Mouse (Mus musculus): ENCODE measurements around the gene Sumf1. TPM values are rescaled to one million over a fixed set of nuclear protein-coding genes. Genes with fewer than 3 reads are reported as not detected.

The Sumf1 gene
- polyA plus RNA-seq, 1 experiment = 14.9 TPM

DNA sequence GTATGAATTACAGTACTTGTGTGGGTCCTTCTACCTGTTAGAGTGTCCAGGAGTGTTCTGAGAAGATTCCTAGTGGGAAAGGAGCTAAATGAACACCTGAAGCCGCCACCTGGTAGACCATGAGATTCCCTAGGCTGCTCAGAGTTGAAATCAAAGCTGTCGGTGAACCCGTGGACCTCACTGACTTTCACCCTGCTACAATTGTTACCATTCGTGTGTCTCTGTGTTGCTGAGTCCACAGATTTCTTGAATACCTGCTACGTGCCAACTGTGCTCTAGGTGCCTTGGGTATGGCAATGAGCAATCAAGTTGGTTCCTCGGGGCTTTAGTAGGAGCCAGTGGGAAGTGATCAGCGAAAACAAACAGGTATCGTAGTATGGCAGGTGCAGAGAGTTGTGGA, 31.4 kb upstream of the Sumf1 start:
- Histone ChIP-seq H3ac (ENCODE audit: control insufficient read depth, insufficient read length) (no peak overlapping the region), H3K27me3 (ENCODE audit: control insufficient read depth, insufficient read depth, insufficient read length) (no peaks in the 10 kb centered on the region), H3K4me2 (ENCODE audit: low read depth) (no peak overlapping the region), H3K4me3 (no peak overlapping the region), H3K79me2 (ENCODE audit: control insufficient read depth, insufficient read depth) (no peaks in the 10 kb centered on the region), H3K36me3 (ENCODE audit: control insufficient read depth, insufficient read depth) (no peaks in the 10 kb centered on the region)
- TF ChIP-seq MYOD1 (IDR thresholded peaks at IDR 0.05; ENCODE audit: control insufficient read depth in 1 of 3, insufficient read length in 2 of 3, low read depth in 2 of 3) = no peak
- TF ChIP-seq SRF (IDR thresholded peaks at IDR 0.05; ENCODE audit: control insufficient read depth, insufficient read length, low read depth) = no peak

DNA sequence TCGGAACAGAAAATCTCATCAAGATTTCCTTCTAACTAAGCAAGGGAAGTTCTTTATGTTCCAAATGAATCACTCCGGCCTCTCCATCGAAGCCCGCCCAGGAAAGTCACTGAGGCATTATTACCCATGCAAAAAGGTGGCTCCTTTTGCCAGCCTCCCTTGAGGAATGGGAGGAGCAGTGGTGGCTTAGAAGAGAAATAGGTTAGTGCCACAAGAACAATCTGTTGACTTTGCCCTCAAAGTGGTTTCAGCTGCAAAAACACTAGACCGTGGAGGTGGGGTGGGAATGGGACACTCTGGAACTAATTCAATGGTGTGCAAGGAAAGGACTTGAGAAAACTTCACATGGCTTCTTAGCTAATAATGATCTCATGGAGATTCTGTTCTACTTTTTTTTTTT, 30.7 kb upstream of the Sumf1 start:
- Histone ChIP-seq H3K4me3 (no peak overlapping the region), H3K79me2 (ENCODE audit: control insufficient read depth, insufficient read depth) (no peaks in the 10 kb centered on the region), H3K27me3 (ENCODE audit: control insufficient read depth, insufficient read depth, insufficient read length) (no peaks in the 10 kb centered on the region), H3K36me3 (ENCODE audit: control insufficient read depth, insufficient read depth) (no peaks in the 10 kb centered on the region), H3K4me2 (ENCODE audit: low read depth) (no peak overlapping the region), H3ac (ENCODE audit: control insufficient read depth, insufficient read length) (no peak overlapping the region)
- no peak for TF ChIP-seq TCF3 (IDR thresholded peaks at IDR 0.05; ENCODE audit: insufficient read length, low read depth)

DNA sequence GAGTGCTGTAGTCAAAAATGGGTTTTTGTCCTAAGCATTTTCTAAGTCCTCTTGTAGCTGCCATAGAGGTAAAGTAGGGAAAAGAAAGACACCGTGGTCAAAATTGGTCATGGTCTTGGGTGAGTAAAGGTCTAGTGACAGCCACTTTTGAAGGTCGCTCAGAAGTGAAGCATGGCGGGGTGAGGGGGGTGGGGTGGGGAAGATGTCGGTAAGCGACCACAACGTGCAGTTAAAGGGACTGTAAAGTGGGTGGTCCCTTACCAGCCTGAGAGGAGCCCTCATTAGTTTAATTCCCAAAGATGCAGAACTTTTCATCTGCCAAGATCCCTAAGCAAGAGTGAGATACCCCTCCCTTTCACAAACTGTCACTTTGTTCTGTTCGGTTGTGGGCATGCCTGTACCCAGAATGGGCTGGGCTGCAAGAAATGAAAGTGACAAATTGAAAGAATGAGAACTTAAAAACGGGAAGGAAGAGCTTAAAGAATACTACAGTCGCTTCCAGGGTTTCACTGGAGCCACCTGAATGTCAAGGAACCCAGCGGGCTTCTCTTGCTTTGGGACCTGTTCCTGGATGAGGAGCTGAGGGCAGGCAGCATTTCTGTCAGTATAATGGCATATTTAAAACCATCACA, 29.0 kb upstream of the Sumf1 start:
- H3K36me3 ChIP-seq (ENCODE audit: control insufficient read depth, insufficient read depth) = no peaks in the 10 kb centered on the region
- H3K79me2 ChIP-seq (ENCODE audit: control insufficient read depth, insufficient read depth) = no peaks in the 10 kb centered on the region
- no peak for TF ChIP-seq MYOD1 (IDR thresholded peaks at IDR 0.05; ENCODE audit: control insufficient read depth in 1 of 3, insufficient read length in 2 of 3, low read depth in 2 of 3)
- no peak for TF ChIP-seq TCF12 (IDR thresholded peaks at IDR 0.05; ENCODE audit: insufficient read depth, poor library complexity, severe bottlenecking)
- TF ChIP-seq CEBPB (IDR thresholded peaks at IDR 0.05; ENCODE audit: insufficient read depth, poor library complexity, severe bottlenecking) = no peak
- no peak for TF ChIP-seq POLR2A (IDR thresholded peaks at IDR 0.05; ENCODE audit: insufficient read length, low read depth)
- TF ChIP-seq REST (IDR thresholded peaks at IDR 0.05; ENCODE audit: insufficient read depth, insufficient read length) = no peak
- no peak for TF ChIP-seq TCF3 (IDR thresholded peaks at IDR 0.05; ENCODE audit: insufficient read length, low read depth)
- no peak for TF ChIP-seq MYOG (IDR thresholded peaks at IDR 0.05; ENCODE audit: control insufficient read depth in 1 of 3, insufficient read depth in 1 of 3, insufficient read length in 2 of 3, low read depth in 2 of 3)
- TF ChIP-seq E2F4 (IDR thresholded peaks at IDR 0.05; ENCODE audit: insufficient read depth) = no peak
- no peak for TF ChIP-seq USF1 (IDR thresholded peaks at IDR 0.05; ENCODE audit: low read depth)
- TF ChIP-seq MAX (IDR thresholded peaks at IDR 0.05; ENCODE audit: low read depth) = no peak
- no peak for TF ChIP-seq POLR2AphosphoS2 (IDR thresholded peaks at IDR 0.05; ENCODE audit: insufficient read length, low read depth)
- no peak for TF ChIP-seq SRF (IDR thresholded peaks at IDR 0.05; ENCODE audit: control insufficient read depth, insufficient read length, low read depth)
- H3K4me3 ChIP-seq = peak overlapping the region; percentile 72
- no peak overlapping the region for H3K4me2 ChIP-seq (ENCODE audit: low read depth)
- H3ac ChIP-seq (ENCODE audit: control insufficient read depth, insufficient read length) = no peak overlapping the region
- no peaks in the 10 kb centered on the region for H3K27me3 ChIP-seq (ENCODE audit: control insufficient read depth, insufficient read depth, insufficient read length)

DNA sequence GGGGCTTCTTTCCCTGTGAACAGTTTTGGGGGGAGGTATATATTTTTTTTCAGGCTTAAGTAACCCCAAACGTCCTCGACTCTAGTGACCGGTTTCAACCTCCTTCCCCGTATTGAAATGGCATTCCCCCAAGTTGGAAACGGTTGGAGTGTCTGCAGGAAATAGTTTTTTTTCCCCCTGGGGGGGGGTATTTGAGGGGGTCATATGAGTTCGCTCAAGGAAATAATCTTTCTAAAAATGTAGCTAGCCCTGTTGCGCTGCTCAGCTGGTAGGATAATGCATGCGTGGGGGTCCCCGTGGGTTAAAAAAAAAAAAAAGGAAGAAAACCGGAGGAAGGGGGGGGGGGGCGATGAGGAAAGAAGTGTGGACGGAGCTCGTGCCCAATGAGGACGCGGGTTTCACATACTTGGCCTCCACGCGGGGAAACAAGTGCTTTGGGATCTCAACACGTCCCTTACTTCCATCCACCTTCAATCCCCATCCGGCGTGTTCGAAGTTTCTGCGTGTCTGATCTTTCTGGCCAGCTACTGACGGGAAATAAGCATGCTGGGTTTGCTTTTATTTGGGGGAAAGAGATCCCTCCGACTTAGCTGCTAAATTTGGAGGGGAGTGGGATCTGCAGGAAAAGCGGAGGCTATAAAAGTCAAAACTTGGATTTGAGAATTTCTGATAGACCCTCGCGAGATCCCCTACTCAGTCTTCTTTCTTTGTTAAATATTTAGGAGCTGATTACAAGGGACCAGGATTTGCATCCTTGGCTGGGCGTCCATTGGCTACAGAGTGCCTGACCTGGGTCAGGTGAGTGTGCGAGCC, 28.3 kb upstream of the Sumf1 start:
- Histone ChIP-seq H3K36me3 (ENCODE audit: control insufficient read depth, insufficient read depth) (no peaks in the 10 kb centered on the region), H3K27me3 (ENCODE audit: control insufficient read depth, insufficient read depth, insufficient read length) (no peaks in the 10 kb centered on the region), H3K79me2 (ENCODE audit: control insufficient read depth, insufficient read depth) (no peaks in the 10 kb centered on the region), H3K4me2 (ENCODE audit: low read depth) (peak overlapping the region; percentile 85), H3K4me3 (peak overlapping the region; percentile 72), H3ac (ENCODE audit: control insufficient read depth, insufficient read length) (peak overlapping the region; percentile 34)
- no peak for TF ChIP-seq SRF (IDR thresholded peaks at IDR 0.05; ENCODE audit: control insufficient read depth, insufficient read length, low read depth)
- no peak for TF ChIP-seq MYOD1 (IDR thresholded peaks at IDR 0.05; ENCODE audit: control insufficient read depth in 1 of 3, insufficient read length in 2 of 3, low read depth in 2 of 3)
- TF ChIP-seq POLR2AphosphoS2 (IDR thresholded peaks at IDR 0.05; ENCODE audit: insufficient read length, low read depth) = no peak
- TF ChIP-seq MAX (IDR thresholded peaks at IDR 0.05; ENCODE audit: low read depth) = no peak
- no peak for TF ChIP-seq POLR2A (IDR thresholded peaks at IDR 0.05; ENCODE audit: insufficient read length, low read depth)
- no peak for TF ChIP-seq TCF12 (IDR thresholded peaks at IDR 0.05; ENCODE audit: insufficient read depth, poor library complexity, severe bottlenecking)
- no peak for TF ChIP-seq MYOG (IDR thresholded peaks at IDR 0.05; ENCODE audit: control insufficient read depth in 1 of 3, insufficient read depth in 1 of 3, insufficient read length in 2 of 3, low read depth in 2 of 3)
- TF ChIP-seq USF1 (IDR thresholded peaks at IDR 0.05; ENCODE audit: low read depth) = no peak
- no peak for TF ChIP-seq E2F4 (IDR thresholded peaks at IDR 0.05; ENCODE audit: insufficient read depth)
- TF ChIP-seq REST (IDR thresholded peaks at IDR 0.05; ENCODE audit: insufficient read depth, insufficient read length) = no peak
- TF ChIP-seq CEBPB (IDR thresholded peaks at IDR 0.05; ENCODE audit: insufficient read depth, poor library complexity, severe bottlenecking) = no peak
- TF ChIP-seq TCF3 (IDR thresholded peaks at IDR 0.05; ENCODE audit: insufficient read length, low read depth) = no peak

DNA sequence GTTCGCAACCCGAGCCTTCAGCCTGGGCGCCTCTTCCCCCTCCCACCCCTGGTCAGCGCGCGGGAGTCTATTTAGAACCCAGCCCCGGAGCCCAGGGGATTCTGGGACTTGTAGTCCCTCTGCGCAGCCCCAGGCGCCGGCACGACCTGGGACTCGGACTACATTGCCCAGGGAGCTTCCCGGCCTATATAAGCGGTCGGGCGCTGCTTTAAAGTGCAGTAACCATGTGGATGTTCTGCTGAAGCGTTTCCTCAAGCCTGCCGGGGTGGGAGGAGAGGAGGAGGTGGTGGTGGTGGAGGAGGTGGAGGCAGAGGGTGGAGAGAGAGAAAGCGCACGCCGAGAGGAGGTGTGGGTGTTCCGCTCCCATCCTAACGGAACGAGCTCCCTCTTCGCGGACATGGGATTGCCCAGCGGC, 27.5 kb upstream of the Sumf1 start, which contains the start of gene Itpr1:
Gene Itpr1 (plus strand): TSS at position 216 of the 415 bp plus-strand sequence.
- TF ChIP-seq MYOD1 (IDR thresholded peaks at IDR 0.05; ENCODE audit: control insufficient read depth in 1 of 3, insufficient read length in 2 of 3, low read depth in 2 of 3) (no peak), POLR2A (IDR thresholded peaks at IDR 0.05; ENCODE audit: insufficient read length, low read depth) (peak; percentile 92), CEBPB (IDR thresholded peaks at IDR 0.05; ENCODE audit: insufficient read depth, poor library complexity, severe bottlenecking) (no peak), REST (IDR thresholded peaks at IDR 0.05; ENCODE audit: insufficient read depth, insufficient read length) (peak; percentile 32), SRF (IDR thresholded peaks at IDR 0.05; ENCODE audit: control insufficient read depth, insufficient read length, low read depth) (no peak), USF1 (IDR thresholded peaks at IDR 0.05; ENCODE audit: low read depth) (no peak), TCF3 (IDR thresholded peaks at IDR 0.05; ENCODE audit: insufficient read length, low read depth) (no peak), TCF12 (IDR thresholded peaks at IDR 0.05; ENCODE audit: insufficient read depth, poor library complexity, severe bottlenecking) (no peak), E2F4 (IDR thresholded peaks at IDR 0.05; ENCODE audit: insufficient read depth) (peak; percentile 60), MAX (IDR thresholded peaks at IDR 0.05; ENCODE audit: low read depth) (no peak), POLR2AphosphoS2 (IDR thresholded peaks at IDR 0.05; ENCODE audit: insufficient read length, low read depth) (peak; percentile 73), MYOG (IDR thresholded peaks at IDR 0.05; ENCODE audit: control insufficient read depth in 1 of 3, insufficient read depth in 1 of 3, insufficient read length in 2 of 3, low read depth in 2 of 3) (no peak)
- peak within 1 kb of the TSS; percentile 34 for H3ac ChIP-seq (ENCODE audit: control insufficient read depth, insufficient read length)
- H3K4me3 ChIP-seq = peak within 1 kb of the TSS; percentile 72
- peak within 1 kb of the TSS; percentile 85 for H3K4me2 ChIP-seq (ENCODE audit: low read depth)
- H3K27me3 ChIP-seq (ENCODE audit: control insufficient read depth, insufficient read depth, insufficient read length) = no peaks in the 10 kb centered on the region
- no peaks in the 10 kb centered on the region for H3K36me3 ChIP-seq (ENCODE audit: control insufficient read depth, insufficient read depth)
- no peaks in the 10 kb centered on the region for H3K79me2 ChIP-seq (ENCODE audit: control insufficient read depth, insufficient read depth)

Measured in myocyte (in vitro differentiated cells).